Mouse (Mus musculus) cerebellum, postnatal 36 days (tissue): ENCODE results near the gene Ube2h.

ENCODE experiments used
- DNase-seq, 2 experiments: peaks; one replicate each; pipeline ENCODE4 v3.0.0; 2021 to 2022; ENCODE audit warnings: mixed read lengths in 2 of 2

Gene Ube2h

DNA sequence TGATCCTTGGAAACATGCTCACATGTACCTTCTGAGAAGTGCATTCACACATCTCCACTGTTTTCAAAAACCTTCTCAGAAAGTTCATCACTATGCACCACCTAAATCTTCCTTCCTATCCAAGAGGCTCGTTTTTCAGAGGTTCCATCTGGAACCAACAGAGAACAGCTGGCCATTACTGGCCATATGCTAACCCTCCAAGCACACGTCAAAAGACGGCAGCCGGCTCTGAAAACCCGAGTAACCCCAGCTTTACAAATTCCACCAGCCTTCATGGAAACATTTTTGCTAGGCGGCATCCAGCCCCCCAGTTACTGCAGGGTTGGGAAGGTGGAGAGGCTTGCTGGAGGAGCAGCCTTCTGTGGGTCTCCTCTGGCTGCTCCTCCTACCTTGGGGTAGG lies 122.3 kb downstream of the Ube2h start:
- no peak for DNase-seq

DNA sequence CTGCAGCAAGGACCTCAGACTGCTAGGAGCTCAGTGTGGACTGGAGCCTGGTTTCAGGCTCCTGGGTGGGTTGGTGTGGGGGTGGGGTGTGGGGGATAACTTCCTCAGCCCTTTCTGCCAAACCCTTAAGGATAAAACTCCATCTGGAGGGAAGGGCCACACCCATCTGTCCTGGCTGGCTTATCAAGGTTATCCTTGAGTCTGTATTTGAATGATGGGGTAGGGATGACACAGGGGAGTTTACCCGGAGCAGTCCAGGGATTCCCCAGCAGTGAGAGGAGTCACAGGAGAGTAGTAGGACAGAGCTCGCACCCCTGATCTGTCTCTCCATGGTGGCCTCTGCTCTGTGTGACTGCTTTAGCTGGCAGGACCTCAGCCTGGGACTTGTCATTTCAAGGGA lies 124.0 kb downstream of the Ube2h start:
- DNase-seq = no peak

DNA sequence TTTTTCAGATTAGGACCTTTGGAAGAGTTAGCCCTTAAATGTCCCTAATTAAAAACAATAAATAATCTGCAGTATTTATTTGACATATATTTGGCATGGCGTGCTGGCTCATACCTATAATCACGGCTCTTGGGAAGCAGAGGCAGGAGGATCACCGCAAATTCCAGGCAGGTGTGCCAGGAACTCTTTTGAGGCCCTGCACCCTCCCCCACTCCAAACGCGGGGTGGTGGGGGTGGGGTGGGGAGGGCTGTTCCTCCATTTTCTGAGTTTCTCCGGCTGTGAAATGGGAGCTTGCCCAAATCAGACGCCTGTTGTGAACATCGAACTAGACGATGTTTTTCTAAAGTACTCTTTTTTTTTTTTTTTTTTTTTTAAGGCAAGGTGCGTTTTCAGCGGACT lies 125.3 kb downstream of the Ube2h start:
- DNase-seq = no peak

DNA sequence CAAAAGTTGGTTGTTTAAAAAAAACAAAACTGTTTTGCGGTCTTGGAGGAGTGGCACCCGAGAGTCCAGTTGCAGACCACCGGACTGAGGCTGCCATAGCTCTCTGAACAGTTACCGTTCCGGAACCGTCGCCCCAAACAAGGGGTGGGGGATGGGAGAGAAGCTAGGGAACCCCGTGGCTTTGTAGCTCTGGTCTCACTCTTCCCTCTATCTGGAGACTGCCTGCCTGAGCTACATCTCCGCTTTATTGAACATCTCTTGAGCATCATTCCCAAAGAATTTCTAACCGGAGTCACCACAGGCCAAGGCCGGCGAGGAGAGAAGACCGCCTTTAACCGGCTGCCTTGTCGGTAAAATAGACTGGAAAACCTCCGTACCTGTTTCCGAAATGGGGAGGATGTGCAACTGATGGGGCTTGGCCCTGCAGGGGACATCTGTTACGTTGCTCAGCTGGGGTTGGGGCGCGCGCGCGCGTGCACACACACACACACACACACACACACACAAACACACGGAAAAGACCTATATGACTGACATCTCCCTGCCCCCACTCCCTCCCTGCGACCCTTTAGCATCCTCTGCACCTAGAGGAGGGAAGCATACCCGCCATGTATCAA lies 126.2 kb downstream of the Ube2h start:
- no peak for DNase-seq

DNA sequence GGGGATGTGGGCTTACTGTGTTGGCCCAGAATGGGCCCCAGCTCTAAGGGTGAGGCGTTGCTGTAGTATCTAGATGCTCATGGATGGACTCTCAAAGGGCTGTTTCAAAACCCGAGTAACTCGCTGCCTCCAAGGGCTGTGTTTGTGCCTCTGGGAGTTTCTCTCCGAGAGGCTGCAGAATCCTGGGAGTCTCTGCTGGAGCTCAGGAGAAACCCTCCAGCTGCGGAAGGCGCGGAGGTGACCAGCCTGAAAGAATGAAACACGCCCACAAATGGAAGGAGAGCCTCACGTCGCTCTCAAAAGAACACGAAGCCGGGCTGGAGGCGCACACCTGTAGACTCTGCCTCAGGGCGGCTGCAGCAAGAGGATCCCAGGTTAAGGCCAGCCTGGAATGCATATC lies 127.0 kb downstream of the Ube2h start:
- DNase-seq = no peak

DNA sequence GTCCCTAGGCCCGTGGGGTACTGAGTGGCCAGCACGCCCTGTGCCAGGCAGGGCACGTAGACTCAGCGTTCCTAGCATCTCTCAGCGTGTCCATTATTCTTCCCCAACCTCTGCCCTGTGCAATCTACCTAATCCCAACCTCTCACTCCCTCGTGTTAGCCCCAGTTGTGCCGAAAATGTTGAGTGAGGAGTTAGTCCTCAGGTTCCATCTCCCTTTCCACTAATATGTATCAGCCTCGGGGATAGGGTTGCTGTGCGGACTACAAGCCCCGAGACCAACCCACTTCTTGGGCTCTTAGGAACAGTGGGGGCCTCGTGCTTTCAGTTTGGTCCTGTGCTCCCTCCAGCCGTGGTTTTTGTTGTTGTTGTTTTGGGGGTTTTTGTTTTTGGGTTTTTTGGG lies 127.8 kb downstream of the Ube2h start:
- no peak for DNase-seq

DNA sequence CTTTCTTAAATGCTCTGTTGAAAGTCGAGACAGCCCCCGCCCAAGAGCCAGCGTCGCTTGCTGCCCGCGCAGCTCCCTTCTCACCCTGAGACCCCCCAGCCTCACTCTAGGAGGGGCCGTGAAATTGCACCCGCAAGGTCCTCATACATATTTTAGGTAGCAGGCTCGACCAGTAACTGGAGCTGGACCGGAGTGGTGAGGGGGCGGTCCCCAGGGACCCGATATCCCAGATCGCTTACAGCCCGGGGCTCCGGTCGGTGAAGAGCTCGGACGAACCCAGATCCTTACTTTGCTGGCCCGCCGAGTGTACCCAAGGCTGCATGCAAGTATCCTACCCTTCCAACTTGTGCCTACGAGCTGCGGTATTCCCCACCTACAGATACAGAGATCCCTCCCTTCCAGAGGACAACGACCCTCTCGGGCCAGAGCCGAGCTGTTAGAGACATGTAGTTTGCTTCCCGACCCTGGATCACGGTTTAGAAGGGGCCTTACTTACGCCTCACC lies 128.4 kb downstream of the Ube2h start:
- DNase-seq = no peak

DNA sequence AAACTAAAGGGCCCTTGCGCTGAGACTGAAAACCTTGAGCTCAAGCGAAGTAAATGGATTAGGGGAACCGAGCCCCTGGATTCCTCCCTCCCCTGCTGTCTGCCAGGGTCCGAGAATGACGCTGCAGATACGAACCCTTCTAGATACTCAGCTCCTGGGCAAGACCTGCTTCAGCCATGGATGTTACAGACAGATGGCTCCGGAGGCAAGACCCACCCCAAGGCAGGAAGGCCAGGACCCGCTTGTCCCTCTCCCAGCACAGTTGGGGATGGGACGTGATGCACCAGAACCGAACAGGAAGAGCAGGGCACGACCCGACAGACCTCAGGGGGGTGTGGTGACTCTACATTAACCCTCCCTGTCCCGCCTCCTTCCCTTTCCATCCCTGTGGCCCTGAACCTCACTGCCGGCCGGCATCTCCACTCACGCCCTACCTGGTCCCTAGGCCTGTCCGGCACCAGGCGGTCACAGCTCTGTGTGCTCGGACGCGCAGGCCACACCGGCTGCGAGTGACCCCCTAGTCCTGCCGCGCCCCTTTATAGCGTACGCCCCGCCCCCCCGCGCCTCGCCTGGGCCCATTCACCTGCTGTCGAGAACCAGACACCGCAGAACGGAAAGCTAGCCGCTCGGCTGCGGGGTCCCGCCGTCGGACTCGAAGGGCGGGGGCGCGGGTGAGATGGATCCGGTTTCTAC lies 129.0 kb downstream of the Ube2h start:
- peak in 1 of 2 experiments; percentile 10 for DNase-seq

DNA sequence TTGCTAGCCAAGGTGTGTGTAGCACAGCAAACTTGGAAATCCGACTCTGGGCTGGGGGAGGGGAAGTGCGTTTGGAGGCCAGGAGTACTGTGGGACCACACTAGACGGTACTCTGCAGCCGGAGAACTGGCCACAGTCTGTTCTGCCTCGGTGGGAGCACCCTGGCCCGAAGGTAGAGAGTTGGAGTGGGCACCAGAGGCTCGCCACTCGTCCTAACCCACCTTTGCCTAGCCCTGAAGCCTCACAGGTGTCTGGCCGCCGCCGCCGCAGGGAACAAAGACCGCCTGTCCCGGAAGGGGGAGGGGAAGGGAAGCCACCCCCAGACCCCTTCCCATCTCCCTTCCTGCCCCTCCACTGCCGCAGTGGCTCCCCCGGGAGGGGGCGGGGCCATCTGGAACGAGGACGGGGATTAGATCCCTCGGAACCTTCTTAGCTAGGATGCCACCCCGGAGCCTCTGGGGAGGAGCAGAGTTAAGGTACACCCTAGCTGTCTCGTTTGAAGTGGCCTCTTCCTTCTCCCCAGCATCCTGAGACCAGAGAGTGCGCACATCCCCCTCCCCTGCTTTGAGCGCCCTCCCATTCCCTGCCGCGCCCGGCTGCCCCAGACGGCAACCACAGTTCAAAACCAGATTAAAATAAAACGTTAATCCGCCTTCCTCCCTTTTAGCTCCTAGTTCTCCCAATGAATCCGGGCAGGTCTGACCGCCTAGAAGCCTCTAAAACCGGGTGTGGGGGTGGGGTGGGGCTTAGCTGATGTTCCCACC lies 129.7 kb downstream of the Ube2h start:
- peak in 1 of 2 experiments; percentile 12 for DNase-seq

DNA sequence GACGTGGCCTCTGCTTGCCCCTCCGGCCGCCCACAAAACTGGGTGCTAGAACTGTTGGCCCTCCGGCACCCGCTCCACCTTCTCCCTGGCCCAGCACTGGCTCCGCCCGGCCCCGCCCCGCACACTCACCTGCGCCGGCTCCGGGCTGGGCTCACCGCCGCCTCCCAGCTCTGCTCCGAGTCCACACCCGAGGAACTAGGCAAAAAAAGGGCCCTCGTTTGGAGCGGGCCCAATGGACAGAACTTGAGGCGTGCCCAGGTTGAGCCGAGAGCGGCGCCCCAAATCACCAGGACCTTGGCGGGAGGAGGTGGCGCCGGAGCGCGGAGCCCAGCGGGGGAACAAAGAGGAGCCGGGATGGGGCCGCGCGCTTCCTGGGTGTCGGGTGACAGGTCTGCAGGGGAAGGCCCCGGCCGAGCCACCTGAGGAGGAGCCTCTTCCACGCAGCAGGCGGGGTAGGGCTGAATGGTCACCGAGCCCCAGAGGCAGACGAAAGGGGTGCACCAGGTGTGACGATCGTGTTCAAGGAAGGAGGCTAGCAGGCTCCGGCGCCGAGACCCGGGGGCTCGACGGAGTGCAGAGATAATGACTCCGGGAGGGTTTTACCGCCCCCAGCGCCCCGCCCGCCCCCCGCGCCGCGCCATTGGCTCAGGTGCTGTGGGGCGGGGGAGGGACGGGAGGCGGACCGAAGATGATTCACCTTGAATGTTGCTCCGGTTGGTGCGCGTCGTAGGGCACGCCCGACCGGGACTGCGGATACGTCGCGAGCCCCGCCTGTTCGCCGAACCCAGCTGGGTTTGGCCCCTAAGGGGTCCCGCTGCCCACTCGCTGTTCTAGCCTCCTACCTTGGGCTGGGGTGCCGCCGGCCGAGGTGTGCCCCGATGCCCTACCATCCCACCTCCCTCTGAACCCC lies 130.5 kb downstream of the Ube2h start:
- peak in 1 of 2 experiments; percentile 18 for DNase-seq

DNA sequence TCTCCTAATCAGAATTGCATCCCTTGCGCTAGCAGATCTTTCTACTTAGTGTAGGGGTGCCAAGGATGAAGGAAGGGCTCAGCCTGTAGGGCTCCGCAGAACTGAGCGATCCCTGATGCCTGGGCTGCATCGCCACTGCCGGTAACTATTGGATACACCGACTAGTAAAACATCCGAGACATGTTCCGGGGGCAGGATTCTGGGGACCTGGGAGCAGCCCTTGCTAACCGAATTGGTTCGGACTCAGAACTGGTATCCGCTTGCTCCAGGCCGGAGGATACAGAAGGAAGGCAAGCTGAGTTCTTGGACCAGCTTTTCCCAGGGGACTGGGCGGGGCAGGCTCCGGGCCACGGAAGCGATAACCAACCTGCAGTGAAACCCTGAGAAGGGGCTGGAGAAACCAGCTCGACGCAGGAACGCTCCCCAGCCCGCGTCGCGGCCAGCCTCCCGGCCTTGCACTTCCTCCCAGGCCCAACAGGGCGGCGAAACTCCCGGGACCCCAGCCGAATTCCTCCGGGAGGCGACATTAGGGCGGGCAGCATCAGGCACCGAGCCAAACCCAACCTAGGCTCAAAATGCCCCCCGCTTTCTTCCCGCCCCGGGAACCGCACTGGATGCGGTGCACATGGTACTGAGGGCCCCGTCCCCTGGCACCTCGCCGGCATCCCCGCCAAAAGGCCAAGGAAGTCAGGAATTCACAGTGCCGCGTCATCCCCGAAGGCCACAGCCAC lies 131.4 kb downstream of the Ube2h start:
- DNase-seq = no peak

DNA sequence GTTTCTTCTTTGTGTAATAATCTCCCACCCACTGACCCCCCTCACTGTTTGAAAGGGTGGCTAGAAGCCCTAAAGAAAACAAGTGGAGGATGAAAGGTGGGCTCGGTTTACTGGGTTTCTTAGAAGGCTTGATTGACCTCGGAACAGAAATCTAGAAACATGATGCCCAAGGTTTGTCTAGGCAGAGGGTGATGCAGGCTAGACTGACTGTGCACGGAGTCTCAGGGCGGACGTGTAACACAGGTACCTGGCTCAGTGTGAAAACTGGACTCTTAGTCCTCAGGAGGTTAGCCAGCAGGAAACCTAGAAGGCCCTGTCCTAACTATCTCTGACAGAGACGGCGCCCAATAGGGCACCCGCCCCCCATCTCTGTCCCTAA lies 131.9 kb downstream of the Ube2h start:
- no peak for DNase-seq

DNA sequence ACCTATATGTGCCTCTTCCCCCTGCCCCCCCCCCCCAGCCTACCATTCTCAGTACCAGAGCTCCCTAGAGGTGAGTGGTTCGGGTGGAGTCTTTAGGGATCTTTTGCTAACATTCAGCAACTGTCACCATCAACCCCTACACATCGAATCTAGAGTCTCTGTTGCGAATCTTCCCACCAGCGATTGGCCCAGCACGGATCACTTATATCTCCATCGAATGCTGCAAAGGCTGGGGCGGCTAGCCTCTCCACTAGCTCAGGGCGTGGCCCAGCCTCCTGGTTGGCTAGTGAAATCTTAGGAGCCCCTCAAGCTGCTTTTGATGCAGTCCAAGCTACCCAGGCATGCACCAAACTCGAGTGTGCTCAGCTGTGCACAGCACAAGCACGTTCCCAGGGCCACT lies 132.4 kb downstream of the Ube2h start:
- no peak for DNase-seq

DNA sequence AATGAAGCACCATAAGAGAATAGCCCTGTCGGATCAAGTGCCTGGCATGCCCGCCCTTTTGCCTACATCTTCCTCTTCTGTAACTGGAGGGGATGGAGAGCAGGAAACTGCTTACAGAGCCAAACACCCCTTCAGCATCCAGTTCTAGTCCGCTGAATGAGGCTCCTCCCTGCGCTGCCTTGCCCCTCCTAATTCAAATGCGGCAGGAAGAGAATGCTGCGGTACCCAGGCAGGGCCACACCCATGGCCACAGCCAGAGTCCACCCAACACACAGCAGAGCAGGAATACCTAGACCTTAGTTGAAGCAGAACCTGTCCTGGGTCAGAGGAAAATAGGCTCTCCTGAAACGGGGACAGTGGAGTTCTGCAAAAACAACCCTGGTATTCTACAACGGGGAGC lies 133.1 kb downstream of the Ube2h start:
- DNase-seq = no peak

DNA sequence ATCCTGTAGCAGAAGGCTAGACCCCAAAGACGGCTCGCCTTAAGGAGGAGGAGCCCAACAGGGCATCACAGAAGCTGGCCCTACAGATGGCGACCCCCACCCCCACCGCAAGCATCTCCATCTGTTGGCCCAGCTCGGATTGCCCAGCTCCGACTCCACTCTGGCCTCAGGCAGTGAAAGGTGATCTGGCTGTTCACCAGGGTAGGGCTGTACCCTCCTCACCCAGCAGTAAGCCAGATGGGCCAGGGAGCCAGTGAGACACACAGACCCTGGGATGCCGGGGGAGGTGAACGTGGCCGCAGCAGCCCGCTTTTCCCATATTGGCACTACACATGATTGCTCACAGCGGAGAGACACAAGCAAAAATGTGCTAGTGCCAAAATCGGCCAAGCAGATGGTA lies 135.2 kb downstream of the Ube2h start:
- DNase-seq = no peak

DNA sequence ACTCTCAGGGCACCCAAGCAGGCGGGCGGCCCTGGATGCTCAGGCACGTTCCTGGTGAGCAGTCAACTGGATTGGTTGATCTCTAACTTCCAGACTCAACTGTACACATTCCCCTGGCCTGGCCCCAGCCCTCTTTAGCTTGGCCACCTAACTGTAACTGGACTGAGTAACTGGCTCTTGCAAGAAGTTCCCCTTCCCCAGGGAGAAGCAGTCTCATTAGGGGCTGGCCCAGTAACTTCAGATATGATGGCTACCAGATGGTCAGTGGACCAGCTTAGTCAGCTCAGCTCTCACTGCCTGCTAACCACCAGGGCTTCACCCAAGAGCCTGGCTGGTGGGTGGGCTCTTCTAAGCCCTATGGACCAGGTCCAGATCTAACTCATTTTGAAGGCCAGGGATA lies 136.1 kb downstream of the Ube2h start:
- no peak for DNase-seq

DNA sequence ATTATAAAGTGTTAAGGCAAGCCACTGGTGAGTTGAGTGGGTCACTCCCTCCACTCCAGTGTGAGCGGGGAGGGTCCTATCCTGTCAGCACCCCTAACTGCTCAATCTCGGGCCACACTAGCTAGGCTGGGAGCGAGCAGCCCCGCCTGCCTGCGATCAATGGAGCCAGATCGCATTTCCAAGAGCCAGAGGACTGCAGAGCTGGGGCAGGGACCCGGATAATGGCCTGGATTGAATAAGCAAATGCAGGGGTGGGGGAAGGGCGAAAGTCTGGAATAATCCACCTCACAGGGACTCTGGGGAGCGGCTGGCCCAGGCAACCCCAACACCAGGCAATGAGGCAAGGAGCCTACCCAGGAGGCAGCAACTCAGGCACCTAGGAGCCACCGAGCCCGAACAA lies 137.1 kb downstream of the Ube2h start:
- DNase-seq = no peak

DNA sequence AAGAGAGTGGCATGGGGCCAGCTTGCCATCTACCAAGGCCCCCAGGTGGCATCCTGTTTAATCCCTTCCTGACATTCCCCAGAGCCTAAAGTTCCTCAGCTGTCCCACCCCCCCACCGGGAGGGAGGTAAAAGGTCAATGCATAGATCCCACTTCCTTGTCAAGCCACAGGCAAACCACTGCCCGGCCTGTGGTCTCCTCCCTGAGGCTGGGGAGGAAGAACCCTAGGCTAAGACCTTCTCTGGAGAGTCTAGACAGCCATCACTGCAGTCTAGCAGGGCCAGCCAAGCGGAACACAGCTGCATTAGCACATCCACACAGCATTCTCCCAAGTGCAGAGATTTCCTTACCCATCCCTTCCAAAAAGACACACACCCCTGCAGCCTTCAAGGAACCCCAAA lies 138.0 kb downstream of the Ube2h start:
- no peak for DNase-seq

DNA sequence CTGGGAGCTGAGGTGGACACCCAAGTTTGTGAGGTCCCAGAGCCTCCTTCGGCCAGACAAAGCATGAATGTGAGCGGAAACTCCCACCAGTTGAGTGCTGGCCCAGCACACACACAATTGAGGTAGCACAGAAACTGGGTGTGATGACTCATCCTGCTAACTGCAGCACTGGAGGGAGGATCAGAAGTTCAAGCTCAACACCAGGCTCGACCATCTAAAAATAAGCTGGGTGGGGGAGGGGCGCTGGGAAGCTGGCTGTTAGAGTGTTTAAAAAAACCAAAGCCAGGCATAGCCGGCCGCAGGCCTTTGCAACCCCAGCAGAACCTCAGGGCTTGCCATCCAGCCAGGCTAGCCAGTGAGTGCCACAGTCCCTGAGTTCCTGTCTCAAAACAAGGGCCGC lies 142.2 kb downstream of the Ube2h start:
- DNase-seq = no peak

DNA sequence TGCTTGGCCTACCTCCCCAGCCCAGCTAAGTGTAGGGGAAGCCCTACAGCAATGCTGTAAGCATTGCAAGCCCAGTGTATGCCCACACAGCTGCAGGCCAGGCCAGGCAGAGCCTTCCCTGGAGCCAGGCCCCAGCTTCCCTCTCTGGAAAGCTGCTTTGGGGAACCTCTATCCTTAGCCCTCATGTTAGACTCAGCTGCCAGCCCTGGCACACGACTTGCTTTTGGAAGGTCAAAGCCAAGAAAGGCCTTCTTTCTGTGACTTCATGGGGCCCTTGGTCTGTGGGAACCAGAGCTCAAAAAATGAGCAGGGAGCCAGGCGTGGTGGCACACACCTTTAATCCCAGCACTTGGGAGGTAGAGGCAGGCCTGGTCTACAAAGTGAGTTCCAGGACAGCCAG lies 142.7 kb downstream of the Ube2h start:
- no peak for DNase-seq
